ENCODE assay signal across 20 mouse cellular contexts in the genomic region with DNA sequence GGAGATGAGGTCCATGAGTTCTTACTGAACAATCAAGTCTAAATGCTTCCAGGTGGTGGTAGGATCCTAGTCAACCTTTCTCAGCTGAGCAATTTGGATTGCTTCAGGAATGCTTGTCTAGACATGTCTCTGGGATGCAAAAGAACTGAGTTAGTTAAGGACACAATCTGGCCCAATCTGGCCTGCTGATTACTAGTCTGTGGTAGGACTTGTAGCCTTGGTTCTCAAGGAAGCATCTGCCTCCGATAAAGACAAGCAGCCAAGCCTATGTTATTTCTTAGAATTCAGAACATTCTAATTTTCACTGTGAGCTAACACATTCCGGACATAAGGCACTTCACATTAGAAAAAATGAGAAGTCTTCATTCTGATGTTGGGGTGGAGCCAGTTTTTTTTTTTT.
"Had no signal": no experiment of that assay in that cellular context is flagged by ENCODE, and none has a peak within 500 bp of the region (broad histone marks: within the 10 kb centered on the region; RNA-seq: fewer than 3 reads in every experiment).

No protein-coding gene starts in this region.

- H3K27ac ChIP-seq: kidney, postnatal 0 days; limb, embryonic 12.5 days; limb, embryonic 15.5 days; liver, embryonic 14.5 days; macrophage; midbrain, embryonic 12.5 days; midbrain, embryonic 15.5 days; neural tube, embryonic 12.5 days; neural tube, embryonic 15.5 days; stomach, postnatal 0 days had no signal

- H3K9me3 ChIP-seq: limb, embryonic 12.5 days; limb, embryonic 15.5 days; midbrain, embryonic 12.5 days; midbrain, embryonic 15.5 days; neural tube, embryonic 12.5 days; neural tube, embryonic 15.5 days had no signal

- ATAC-seq: intestine, postnatal 0 days; liver, postnatal 0 days; lung, postnatal 0 days; midbrain, embryonic 15.5 days had no signal

- H3K4me3 ChIP-seq: limb, embryonic 12.5 days; limb, embryonic 15.5 days; midbrain, embryonic 12.5 days; midbrain, embryonic 15.5 days; neural tube, embryonic 12.5 days; neural tube, embryonic 15.5 days had no signal

- H3K9ac ChIP-seq: limb, embryonic 12.5 days; limb, embryonic 15.5 days; liver, embryonic 14.5 days; liver, postnatal 0 days; lung, embryonic 14.5 days; midbrain, embryonic 12.5 days; midbrain, embryonic 15.5 days; neural tube, embryonic 12.5 days; neural tube, embryonic 15.5 days had no signal

- H3K27me3 ChIP-seq: limb, embryonic 12.5 days; limb, embryonic 15.5 days; midbrain, embryonic 12.5 days; midbrain, embryonic 15.5 days; neural tube, embryonic 12.5 days; neural tube, embryonic 15.5 days had no signal

- DNase-seq: kidney, adult 2 months; kidney, postnatal 25 days; left cerebral cortex, postnatal 4 days; liver, postnatal 0 days; lung, embryonic 14.5 days; retina, postnatal 1 day; right cerebral cortex, postnatal 4 days; thymus, postnatal 36 days had no signal

- H3K4me1 ChIP-seq: limb, embryonic 12.5 days; limb, embryonic 15.5 days; midbrain, embryonic 12.5 days; midbrain, embryonic 15.5 days; neural tube, embryonic 12.5 days; neural tube, embryonic 15.5 days had no signal

- H3K36me3 ChIP-seq: limb, embryonic 12.5 days; limb, embryonic 15.5 days; midbrain, embryonic 12.5 days; midbrain, embryonic 15.5 days; neural tube, embryonic 12.5 days; neural tube, embryonic 15.5 days had no signal
